Mouse (Mus musculus) hindbrain, embryonic 14.5 days (tissue): ENCODE results near the gene Vasn. TPM values are rescaled to one million over a fixed set of nuclear protein-coding genes. Genes with fewer than 3 reads are reported as not detected.
A peak's percentile ranks its signal among the peaks of the same experiment; 100 is the strongest.

Experiments used
- ATAC-seq: fragments of 200-750 bp; cut with Nextera tagmentation; 2 replicates; pipeline ENCODE4 v1.8.0; 2017; ENCODE audit warnings: moderate number of reproducible peaks, mild to moderate bottlenecking, moderate TSS enrichment, moderate library complexity; ENCODE audit not compliant: low FRiP score
- DNase-seq: peaks from one replicate; pipeline ENCODE4 v3.0.0-alpha.2; 2015; ENCODE audit warnings: low spot score
- H3K27ac ChIP-seq: fragments of 300-500 bp; sonication (generic); 2 replicates; pipeline ENCODE4 v1.5.1; 2014; ENCODE audit warnings: mild to moderate bottlenecking, moderate library complexity
- H3K27me3 ChIP-seq: fragments of 300-500 bp; sonication (generic); 2 replicates; pipeline ENCODE4 v1.6.1; 2014; ENCODE audit warnings: mild to moderate bottlenecking, low read length, mixed read lengths; ENCODE audit not compliant: control insufficient read depth, insufficient read depth
- H3K36me3 ChIP-seq: fragments of 300-500 bp; sonication (generic); replicated peaks from 2 replicates; pipeline ENCODE4 v1.6.1; 2014; ENCODE audit not compliant: control insufficient read depth, insufficient read depth
- H3K4me1 ChIP-seq: fragments of 300-500 bp; sonication (generic); replicated peaks from 2 replicates; pipeline ENCODE4 v1.6.1; 2014; ENCODE audit warnings: antibody characterized with exemption, low read length, mixed read lengths; ENCODE audit not compliant: control insufficient read depth, insufficient read depth
- H3K4me2 ChIP-seq: fragments of 300-500 bp; sonication (generic); replicated peaks from 2 replicates; pipeline ENCODE4 v1.6.1; 2014; ENCODE audit warnings: mild to moderate bottlenecking, moderate library complexity
- H3K4me3 ChIP-seq: fragments of 300-500 bp; sonication (generic); replicated peaks from 2 replicates; pipeline ENCODE4 v1.5.1; 2014; ENCODE audit warnings: mild to moderate bottlenecking, low read length
- H3K9ac ChIP-seq: fragments of 300-500 bp; sonication (generic); 2 replicates; pipeline ENCODE4 v1.6.1; 2014
- H3K9me3 ChIP-seq: fragments of 300-500 bp; sonication (generic); 2 replicates; pipeline ENCODE4 v1.6.1; 2016; ENCODE audit warnings: low read length; ENCODE audit not compliant: control insufficient read depth
- WGBS: fragments of 180-500 bp; shearing (Covaris S2); extraction: QIAGEN DNeasy Blood & Tissue Kit; methylation state at CpG from one replicate; pipeline ENCODE4 v1.1.7; 2014; 5-methylcytosine and 5-hydroxymethylcytosine counted together
- polyA plus RNA-seq: library from polyadenylated mRNA; unstranded; fragments of >200 nt; fragmentation: Nextera tagmentation; extraction: Ambion mirVana; gene quantifications from 2 replicates; pipeline ENCODE4 v1.2.1, GENCODE M21; 2014

Gene Vasn
- polyA plus RNA-seq = 6.4 and 6.6 TPM in 2 replicates

DNA sequence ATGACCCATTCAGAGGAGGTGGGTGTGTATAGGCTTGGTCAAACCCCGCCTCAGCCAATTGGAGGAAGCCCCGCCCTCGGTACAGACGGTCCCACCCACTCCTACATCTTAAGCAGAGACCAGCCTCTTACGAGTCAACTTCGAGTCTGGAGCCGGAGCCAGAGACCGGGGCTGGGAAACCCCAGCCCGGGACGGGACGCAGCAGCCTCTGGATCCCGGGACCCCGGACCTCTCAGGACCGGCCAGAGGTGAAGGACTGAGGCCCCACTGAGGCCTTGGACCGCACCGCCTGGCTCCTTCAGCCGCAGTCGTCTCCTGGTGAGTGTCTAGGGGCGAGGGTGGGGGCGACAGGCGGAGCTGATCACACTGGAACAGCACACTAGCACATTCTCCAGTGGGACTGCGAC, at the start of gene Vasn, which contains the start of gene Dnaja3:
TSS of gene Vasn (plus strand) at position 111 of the 407 bp plus-strand sequence.
TSS of gene Dnaja3 (plus strand) at position 159 of the 407 bp plus-strand sequence.
- Histone ChIP-seq H3K9ac (peak within 1 kb of the TSS; percentile 59), H3K27ac (0 out of 2 replicates have a peak within 1 kb of the TSS, but pooled peaks have one; percentile 15), H3K27me3 (no peaks in the 10 kb centered on the region), H3K36me3 (0 out of 2 replicates have a peak, but pooled peaks cover 5% of the 10 kb centered on the region), H3K9me3 (no peaks in the 10 kb centered on the region), H3K4me1 (peaks cover 39% of the 10 kb centered on the region), H3K4me2 (peak within 1 kb of the TSS; percentile 73), H3K4me3 (peak within 1 kb of the TSS; percentile 35)
- 3% methylated on average over 22 of the region's 22 CpGs for WGBS
- ATAC-seq = peak; percentile 89
- peak; percentile 65 for DNase-seq

- no peaks in the 10 kb centered on the region for H3K9me3 ChIP-seq
- DNase-seq = peak; percentile 82
- H3K9ac ChIP-seq = no peak overlapping the region
- 98% methylated on average over 9 of the region's 9 CpGs for WGBS
- ATAC-seq = no peak
- H3K4me1 ChIP-seq = peaks cover 24% of the 10 kb centered on the region
- H3K27me3 ChIP-seq = no peaks in the 10 kb centered on the region
- no peak overlapping the region for H3K4me3 ChIP-seq
- H3K4me2 ChIP-seq = no peak overlapping the region
- no peak overlapping the region for H3K27ac ChIP-seq
- peaks cover 6% of the 10 kb centered on the region; the same call in 1 of the 2 replicates for H3K36me3 ChIP-seq
Observed at GRCm38 (mm10) chr16:4590236-4590635, 49.5 kb upstream of the Vasn start.

- Histone ChIP-seq H3K27ac (peak overlapping the region; percentile 94), H3K4me1 (peaks cover 40% of the 10 kb centered on the region)
- WGBS = 11% methylated on average over 32 of the region's 32 CpGs
Observed at GRCm38 (mm10) chr16:4592909-4593875, 46.5 kb upstream of the Vasn start.

GRCm38 (mm10) chr16:4593971-4594813, 45.5 kb upstream of the Vasn start, which contains the start of gene Glis2:
Gene Glis2, plus strand, starts transcription at chr16:4594713.
- peak; percentile 77 for DNase-seq
- Histone ChIP-seq H3K4me2 (peak within 1 kb of the TSS; percentile 91), H3K4me3 (peak within 1 kb of the TSS; percentile 87), H3K27ac (peak within 1 kb of the TSS; percentile 94), H3K4me1 (peaks cover 50% of the 10 kb centered on the region), H3K36me3 (peaks cover 6% of the 10 kb centered on the region; the same call in 1 of the 2 replicates), H3K9me3 (no peaks in the 10 kb centered on the region), H3K9ac (peak within 1 kb of the TSS; percentile 98), H3K27me3 (no peaks in the 10 kb centered on the region)
- peak; percentile 89 for ATAC-seq
- WGBS = under 1% methylated on average over 22 of the region's 74 CpGs

More at GRCm38 (mm10) chr16:4592909-4593875, 46.5 kb upstream of the Vasn start:
- no peaks in the 10 kb centered on the region for H3K9me3 ChIP-seq
- no peaks in the 10 kb centered on the region for H3K27me3 ChIP-seq
- DNase-seq = peak; percentile 76
- H3K4me3 ChIP-seq = peak overlapping the region; percentile 87
- peak overlapping the region; percentile 91 for H3K4me2 ChIP-seq
- H3K9ac ChIP-seq = peak overlapping the region; percentile 98
- no peak for ATAC-seq
- peaks cover 6% of the 10 kb centered on the region; the same call in 1 of the 2 replicates for H3K36me3 ChIP-seq

DNA sequence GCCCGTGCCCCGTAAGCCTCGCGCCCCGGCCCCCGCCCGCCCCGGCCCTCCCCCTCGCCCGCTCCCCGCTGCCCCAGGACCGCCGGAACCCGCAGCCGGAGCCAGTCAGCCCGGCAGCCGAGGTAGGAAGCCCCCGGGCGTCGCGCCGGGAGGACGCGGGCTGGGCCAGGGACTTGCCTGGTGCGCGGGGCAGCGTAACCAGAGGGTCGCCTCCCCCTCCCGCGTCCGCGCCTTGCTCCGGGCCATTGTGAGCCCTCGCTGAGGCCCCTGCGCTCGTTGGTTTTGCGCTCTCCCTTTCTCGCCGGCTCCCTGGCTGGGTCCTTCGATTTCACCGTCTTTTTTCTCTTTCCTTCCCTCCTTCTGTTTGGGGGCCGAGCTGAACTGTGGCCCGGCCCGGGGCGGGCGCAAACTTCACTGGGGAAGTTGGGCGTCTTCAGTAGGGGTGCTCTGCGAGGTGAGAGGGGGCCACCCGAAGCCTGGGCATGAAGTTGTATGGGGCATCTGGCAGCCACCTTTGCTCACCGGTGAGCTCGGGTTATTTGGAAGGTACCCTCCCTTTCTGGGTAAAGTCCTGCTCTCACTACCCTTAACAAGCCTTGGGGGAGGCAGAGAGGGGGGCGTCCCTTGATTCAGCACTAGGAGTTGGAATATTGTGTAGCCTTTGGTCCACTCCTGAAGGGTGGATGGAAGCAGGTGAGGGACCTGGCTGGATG, 44.8 kb upstream of the Vasn start:
- 0% methylated on average over 27 of the region's 52 CpGs for WGBS
- H3K4me3 ChIP-seq = peak overlapping the region; percentile 87
- no peaks in the 10 kb centered on the region for H3K27me3 ChIP-seq
- no peaks in the 10 kb centered on the region for H3K9me3 ChIP-seq
- H3K27ac ChIP-seq = peak overlapping the region; percentile 94
- peaks cover 51% of the 10 kb centered on the region for H3K4me1 ChIP-seq
- peak overlapping the region; percentile 91 for H3K4me2 ChIP-seq
- ATAC-seq (peak; percentile 42), DNase-seq (no peak)
- H3K9ac ChIP-seq = peak overlapping the region; percentile 98
- H3K36me3 ChIP-seq = peaks cover 6% of the 10 kb centered on the region; the same call in 1 of the 2 replicates

DNA sequence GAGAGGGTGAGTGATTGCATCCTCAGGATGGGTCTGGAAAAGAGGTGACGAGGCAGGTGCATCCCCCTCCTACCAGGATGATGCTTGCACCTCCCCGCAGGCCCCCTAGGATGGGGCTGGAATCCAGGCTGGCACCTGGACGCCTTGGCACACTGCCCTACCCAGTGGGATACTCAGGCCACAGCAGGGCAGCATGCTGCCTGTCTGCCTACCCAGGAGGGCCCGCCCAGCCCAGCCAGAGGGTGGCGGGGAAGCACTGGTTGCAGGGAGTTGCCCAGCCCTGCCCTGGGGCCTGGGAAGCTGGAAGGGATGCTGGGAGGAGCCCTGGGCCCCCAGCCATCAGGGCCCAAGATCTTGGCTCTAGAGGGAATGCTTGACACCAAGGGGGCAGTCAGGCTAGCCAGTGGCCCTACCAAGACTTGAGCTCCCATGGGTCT, 44.2 kb upstream of the Vasn start:
- H3K4me1 ChIP-seq = peaks cover 51% of the 10 kb centered on the region
- peak overlapping the region; percentile 91 for H3K4me2 ChIP-seq
- WGBS = 2% methylated on average over 5 of the region's 5 CpGs
- no peaks in the 10 kb centered on the region for H3K27me3 ChIP-seq
- DNase-seq (no peak), ATAC-seq (peak; percentile 7; the same call in 1 of the 2 replicates)
- no peaks in the 10 kb centered on the region for H3K9me3 ChIP-seq
- H3K4me3 ChIP-seq = peak overlapping the region; percentile 87
- peaks cover 2% of the 10 kb centered on the region; the same call in 1 of the 2 replicates for H3K36me3 ChIP-seq
- peak overlapping the region; percentile 94 for H3K27ac ChIP-seq
- peak overlapping the region; percentile 98 for H3K9ac ChIP-seq

DNA sequence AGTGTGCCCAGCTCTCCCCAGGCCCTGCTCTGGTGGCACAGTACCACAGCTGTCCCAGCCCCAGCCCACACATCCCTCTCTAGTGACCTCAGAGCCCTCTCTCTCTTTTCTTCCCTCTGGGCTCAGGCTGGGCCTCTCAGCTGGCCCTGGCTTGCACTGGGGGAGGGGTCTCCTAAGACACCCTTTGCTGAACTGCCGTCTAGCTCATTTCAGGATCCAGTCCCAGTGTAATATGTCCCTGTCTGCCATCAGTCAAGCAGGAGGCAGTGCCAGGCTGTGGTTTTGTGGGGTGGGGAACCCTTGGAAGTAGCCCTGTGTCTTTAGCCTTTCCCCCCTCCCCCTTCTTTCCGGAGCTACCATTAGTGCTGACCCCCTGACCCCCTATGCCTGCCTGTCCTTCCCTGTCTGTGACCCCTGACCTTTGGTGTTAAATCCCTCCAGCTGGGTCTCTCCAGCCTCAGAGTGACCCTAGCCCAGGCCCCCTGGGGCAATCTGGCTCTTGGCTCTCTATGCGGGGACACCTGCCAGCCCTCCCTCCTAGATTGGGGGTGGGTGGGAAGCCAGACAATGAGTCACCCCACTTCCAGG, 43.5 kb upstream of the Vasn start:
- Histone ChIP-seq H3K36me3 (no peaks in the 10 kb centered on the region), H3K4me1 (peaks cover 51% of the 10 kb centered on the region), H3K27ac (peak overlapping the region; percentile 94), H3K9me3 (no peaks in the 10 kb centered on the region), H3K27me3 (no peaks in the 10 kb centered on the region), H3K4me2 (peak overlapping the region; percentile 91), H3K9ac (peak overlapping the region; percentile 98), H3K4me3 (peak overlapping the region; percentile 87)
- ATAC-seq (no peak), DNase-seq (no peak)
- 11% methylated on average over 3 of the region's 3 CpGs for WGBS

- no peaks in the 10 kb centered on the region for H3K27me3 ChIP-seq
- no peaks in the 10 kb centered on the region for H3K36me3 ChIP-seq
- peak overlapping the region; percentile 91 for H3K4me2 ChIP-seq
- 0 out of 2 replicates have a peak overlapping the region, but pooled peaks have one; percentile 26 for H3K27ac ChIP-seq
- peaks cover 52% of the 10 kb centered on the region for H3K4me1 ChIP-seq
- no peaks in the 10 kb centered on the region for H3K9me3 ChIP-seq
- DNase-seq = no peak
- peak overlapping the region; percentile 98; the same call in 1 of the 2 replicates for H3K9ac ChIP-seq
- peak overlapping the region; percentile 87; the same call in 1 of the 2 replicates for H3K4me3 ChIP-seq
- 26% methylated on average over 2 of the region's 2 CpGs for WGBS
- ATAC-seq = no peak
Observed at GRCm38 (mm10) chr16:4596836-4597235, 42.9 kb upstream of the Vasn start.
